Mouse (Mus musculus): Measurements from ENCODE around the gene Spata25. TPM values are rescaled to one million over a fixed set of nuclear protein-coding genes. Genes with fewer than 3 reads are reported as not detected.
"Not testable (repeated sequence)": the region's sequence is repeated elsewhere in the genome, so short reads cannot be mapped to it uniquely, and the experiment has no call there.

Gene Spata25
- total RNA-seq (2022) = 1 to 10 TPM in 1 of 4 experiments, under 1 TPM in 2, not detected in 1; 0.66 to 1.2 (median 0.80) TPM

- no peak for DNase-seq (ENCODE audit: low spot score)
Measured at GRCm38 (mm10) chr2:164828437-164828836, at the start of gene Spata25. Gene Spata25 (minus strand): TSS chr2:164828537.

- not testable (repeated sequence) for DNase-seq (ENCODE audit: low spot score)
Measured at GRCm38 (mm10) chr2:164877376-164878215, 49.3 kb upstream of the Spata25 start.

GRCm38 (mm10) chr2:164875648-164876047 is 47.3 kb upstream of the Spata25 start:
- not testable (repeated sequence) for DNase-seq (ENCODE audit: low spot score)

GRCm38 (mm10) chr2:164874239-164874769 is 46.0 kb upstream of the Spata25 start:
- DNase-seq (ENCODE audit: low spot score) = peak; percentile 82

- DNase-seq (ENCODE audit: low spot score) = no peak
Measured at GRCm38 (mm10) chr2:164873621-164874020, 45.3 kb upstream of the Spata25 start.

- no peak for DNase-seq (ENCODE audit: low spot score)
Measured at GRCm38 (mm10) chr2:164871602-164872303, 43.4 kb upstream of the Spata25 start.

GRCm38 (mm10) chr2:164868491-164868890 is 40.2 kb upstream of the Spata25 start:
- no peak for DNase-seq (ENCODE audit: low spot score)

- DNase-seq (ENCODE audit: low spot score) = no peak
Measured at GRCm38 (mm10) chr2:164867566-164867965, 39.2 kb upstream of the Spata25 start.

- DNase-seq (ENCODE audit: low spot score) = peak; percentile 89
Measured at GRCm38 (mm10) chr2:164866741-164867551, 38.6 kb upstream of the Spata25 start.

GRCm38 (mm10) chr2:164864593-164864992 is 36.3 kb upstream of the Spata25 start:
- DNase-seq (ENCODE audit: low spot score) = no peak

- not testable (repeated sequence) for DNase-seq (ENCODE audit: low spot score)
Measured at GRCm38 (mm10) chr2:164863411-164863810, 35.1 kb upstream of the Spata25 start.

GRCm38 (mm10) chr2:164862179-164862861 is 34.0 kb upstream of the Spata25 start:
- DNase-seq (ENCODE audit: low spot score) = peak; percentile 69

GRCm38 (mm10) chr2:164861094-164861493 is 32.8 kb upstream of the Spata25 start:
- DNase-seq (ENCODE audit: low spot score) = no peak

- no peak for DNase-seq (ENCODE audit: low spot score)
Measured at GRCm38 (mm10) chr2:164859640-164860432, 31.5 kb upstream of the Spata25 start.

- DNase-seq (ENCODE audit: low spot score) = no peak
Measured at GRCm38 (mm10) chr2:164859155-164859554, 30.8 kb upstream of the Spata25 start.

GRCm38 (mm10) chr2:164857842-164858553 is 29.7 kb upstream of the Spata25 start:
- DNase-seq (ENCODE audit: low spot score) = no peak

GRCm38 (mm10) chr2:164857101-164857821 is 28.9 kb upstream of the Spata25 start, which contains the start of gene Pltp:
Gene Pltp (minus strand): TSS chr2:164857711.
- no peak for DNase-seq (ENCODE audit: low spot score)

- DNase-seq (ENCODE audit: low spot score) = no peak
Measured at GRCm38 (mm10) chr2:164856309-164857100, 28.2 kb upstream of the Spata25 start.
